Mouse (Mus musculus) CH12.LX (cell line): ENCODE results near the gene Srr. TPM values are rescaled to one million over a fixed set of nuclear protein-coding genes. Genes with fewer than 3 reads are reported as not detected.

Source experiments
- DNase-seq: peaks from one replicate; pipeline ENCODE4 v3.0.0-alpha.2; 2013; ENCODE audit errors: extremely low read depth
- H3K27ac ChIP-seq: 2 replicates; pipeline ENCODE4 v1.5.1; 2012; ENCODE audit warnings: low read depth, mild to moderate bottlenecking, control low read depth, moderate library complexity; ENCODE audit not compliant: insufficient read depth
- H3K27me3 ChIP-seq: replicated peaks from 2 replicates; pipeline ENCODE3; 2012; ENCODE audit warnings: inconsistent platforms
- H3K36me3 ChIP-seq, 2 experiments: replicated peaks in 1 of 2; 2 replicates each; pipeline versions ENCODE3 to v1.6.1; 2012; ENCODE audit warnings: inconsistent platforms in 1 of 2, low read length in 1 of 2, mild to moderate bottlenecking in 1 of 2, mixed read lengths in 1 of 2, moderate library complexity in 1 of 2; ENCODE audit not compliant: control insufficient read depth in 1 of 2, insufficient read depth in 1 of 2
- H3K4me1 ChIP-seq, 2 experiments: 2 replicates each; pipeline ENCODE4 v1.6.1; 2012; ENCODE audit warnings: inconsistent platforms in 1 of 2, moderate library complexity in 1 of 2; ENCODE audit not compliant: insufficient read depth in 2 of 2, control insufficient read depth in 1 of 2
- H3K4me2 ChIP-seq: 2 replicates; pipeline ENCODE4 v1.6.1; 2012; ENCODE audit warnings: low read depth, mild to moderate bottlenecking, control low read depth; ENCODE audit not compliant: poor library complexity, insufficient read depth, severe bottlenecking
- H3K4me3 ChIP-seq, 3 experiments: fragments of 150-350 bp in 1 of 3; sonication (generic) in 1 of 3; replicated peaks in 1 of 3; 2 replicates each; pipeline versions ENCODE3 to v1.5.1; 2011 to 2012; ENCODE audit warnings: low read depth in 2 of 3, low read length in 2 of 3, mild to moderate bottlenecking in 2 of 3, moderate library complexity in 2 of 3, control low read depth in 1 of 3, improper control_type of control experiment in 1 of 3, inconsistent platforms in 1 of 3, mixed read lengths in 1 of 3; ENCODE audit not compliant: poor library complexity in 1 of 3
- H3K79me2 ChIP-seq: replicated peaks from 2 replicates; pipeline ENCODE4 v1.6.1; 2012; ENCODE audit warnings: mild to moderate bottlenecking, moderate library complexity; ENCODE audit not compliant: control insufficient read depth, poor library complexity, insufficient read depth, severe bottlenecking; ENCODE audit errors: extremely low read depth
- H3K9ac ChIP-seq: 2 replicates; pipeline ENCODE4 v1.6.1; 2012; ENCODE audit warnings: low read depth, mild to moderate bottlenecking, control low read depth, moderate library complexity; ENCODE audit not compliant: insufficient read depth
- H3K9me3 ChIP-seq: replicated peaks from 2 replicates; pipeline ENCODE3; 2012; ENCODE audit warnings: low read length, inconsistent platforms, mixed read lengths
- CHD1 ChIP-seq: IDR thresholded peaks from 2 replicates; pipeline ENCODE4 v1.6.1; 2012; ENCODE audit warnings: low read depth, low read length, improper control_type of control experiment, inconsistent platforms
- CHD2 ChIP-seq: IDR thresholded peaks from 2 replicates; pipeline ENCODE4 v1.6.1; 2011; ENCODE audit warnings: low read length, improper control_type of control experiment
- CTCF ChIP-seq, 2 experiments: IDR thresholded peaks in 1 of 2; conservative IDR thresholded peaks in 1 of 2; 2 replicates each; pipeline ENCODE4 v1.5.1; 2011 to 2012; ENCODE audit warnings: low read depth in 2 of 2, low read length in 2 of 2, improper control_type of control experiment in 1 of 2, inconsistent platforms in 1 of 2, mild to moderate bottlenecking in 1 of 2, moderate library complexity in 1 of 2
- E2F4 ChIP-seq: IDR thresholded peaks from 2 replicates; pipeline ENCODE4 v1.6.1; 2011; ENCODE audit warnings: low read depth, low read length, improper control_type of control experiment; ENCODE audit not compliant: insufficient replicate concordance
- ELF1 ChIP-seq: IDR thresholded peaks from 2 replicates; pipeline ENCODE4 v1.6.1; 2014; ENCODE audit warnings: low read depth, mild to moderate bottlenecking, inconsistent platforms, low read length, improper control_type of control experiment
- EP300 ChIP-seq: IDR thresholded peaks from 2 replicates; pipeline ENCODE4 v1.6.1; 2011; ENCODE audit warnings: low read length, improper control_type of control experiment
- ETS1 ChIP-seq: conservative IDR thresholded peaks from 2 replicates; pipeline ENCODE4 v1.6.1; 2012; ENCODE audit warnings: low read depth, mild to moderate bottlenecking, inconsistent platforms, low read length, improper control_type of control experiment, moderate library complexity
- JUN ChIP-seq: IDR thresholded peaks from 2 replicates; pipeline ENCODE4 v1.6.1; 2011; ENCODE audit warnings: low read depth, mild to moderate bottlenecking, low read length, improper control_type of control experiment, moderate library complexity; ENCODE audit not compliant: insufficient read depth
- MAX ChIP-seq: IDR thresholded peaks from 2 replicates; pipeline ENCODE4 v1.6.1; 2011; ENCODE audit warnings: low read length, improper control_type of control experiment
- MEF2A ChIP-seq: IDR thresholded peaks from 2 replicates; pipeline ENCODE4 v1.6.1; 2014; ENCODE audit warnings: low read depth, mild to moderate bottlenecking, inconsistent platforms, low read length, improper control_type of control experiment, borderline replicate concordance
- MYC ChIP-seq: IDR thresholded peaks from 2 replicates; pipeline ENCODE4 v1.6.1; 2011; ENCODE audit warnings: low read depth, mild to moderate bottlenecking, improper control_type of control experiment, low read length
- NRF1 ChIP-seq: IDR thresholded peaks from 2 replicates; pipeline ENCODE4 v1.6.1; 2014; ENCODE audit warnings: low read depth, mild to moderate bottlenecking, inconsistent platforms, low read length, improper control_type of control experiment, moderate library complexity
- POLR2AphosphoS2 ChIP-seq: IDR thresholded peaks from 2 replicates; pipeline ENCODE4 v1.6.1; 2011; ENCODE audit warnings: low read depth, low read length, improper control_type of control experiment
- RAD21 ChIP-seq: IDR thresholded peaks from 2 replicates; pipeline ENCODE4 v1.6.1; 2011; ENCODE audit warnings: low read depth, mild to moderate bottlenecking, low read length, improper control_type of control experiment, moderate library complexity
- RCOR1 ChIP-seq: conservative IDR thresholded peaks from 2 replicates; pipeline ENCODE4 v1.6.1; 2012; ENCODE audit warnings: low read depth, mild to moderate bottlenecking, inconsistent platforms, low read length, improper control_type of control experiment
- SIN3A ChIP-seq: IDR thresholded peaks from 2 replicates; pipeline ENCODE4 v1.6.1; 2012; ENCODE audit warnings: low read length, improper control_type of control experiment, inconsistent platforms
- TBP ChIP-seq: conservative IDR thresholded peaks from 2 replicates; pipeline ENCODE4 v1.6.1; 2011; ENCODE audit warnings: low read depth, low read length, improper control_type of control experiment
- TCF12 ChIP-seq: IDR thresholded peaks from 2 replicates; pipeline ENCODE4 v1.6.1; 2014; ENCODE audit warnings: low read depth, mild to moderate bottlenecking, inconsistent platforms, low read length, improper control_type of control experiment
- USF1 ChIP-seq: IDR thresholded peaks from 2 replicates; pipeline ENCODE4 v1.6.1; 2014; ENCODE audit warnings: low read depth, mild to moderate bottlenecking, inconsistent platforms, low read length, improper control_type of control experiment
- USF2 ChIP-seq: conservative IDR thresholded peaks from 2 replicates; pipeline ENCODE4 v1.6.1; 2011; ENCODE audit warnings: low read depth, low read length, improper control_type of control experiment
- ZC3H11A ChIP-seq: IDR thresholded peaks from 2 replicates; pipeline ENCODE4 v1.6.1; 2012; ENCODE audit warnings: low read depth, mild to moderate bottlenecking, inconsistent platforms, low read length, improper control_type of control experiment
- ZMIZ1 ChIP-seq: IDR thresholded peaks from 2 replicates; pipeline ENCODE4 v1.6.1; 2012; ENCODE audit warnings: low read depth, mild to moderate bottlenecking, inconsistent platforms, low read length, improper control_type of control experiment
- dilution Hi-C: fragments of 300-500 bp; cut with MboI; formaldehyde crosslinking; loops from 2 replicates; pipeline ENCODE4 v1.14.3; 2020; ENCODE audit warnings: low sequenced_read_pairs; ENCODE audit not compliant: extremely low pct_unique_long_range_greater_than_20kb, extremely low pct_ligation_motif_present
- in situ Hi-C: fragments of 300-500 bp; cut with MboI; formaldehyde crosslinking; loops from 3 replicates; pipeline ENCODE4 v1.14.3; 2019; ENCODE audit warnings: low sequenced_read_pairs, low pct_ligation_motif_present, low pct_unique_long_range_greater_than_20kb, mixed read lengths
- polyA plus RNA-seq: library from polyadenylated mRNA; unstranded; fragments of >175 nt; gene quantifications from 2 replicates; pipeline ENCODE4 v1.2.1, GENCODE M21; 2012; ENCODE audit warnings: low read depth; ENCODE audit not compliant: insufficient read length
- total RNA-seq, 2 experiments: library from RNA; depleted of rRNA; stranded (reverse); fragments of 300-350 nt in 1 of 2; fragments of >200 nt in 1 of 2; gene quantifications; 2 replicates each; pipeline ENCODE4 v1.2.3; 2012 to 2014

The Srr gene
- total and polyA plus RNA-seq, 3 experiments, result 5.7 to 5.9 (median 5.7) TPM

GRCm38 (mm10) chr11:74924149-74924548 is 1.6 kb downstream of the Srr start:
- Histone ChIP-seq H3K79me2 (peaks cover 41% of the 10 kb centered on the region), H3K4me1 (peaks cover 4 to 32% of the 10 kb centered on the region in 2 experiments; a peak in 3 of 4 replicates), H3K27me3 (no peaks in the 10 kb centered on the region), H3K27ac (no peak overlapping the region), H3K4me2 (no peak overlapping the region), H3K36me3 (peaks cover 5 to 26% of the 10 kb centered on the region in 2 experiments), H3K4me3 (no peak overlapping the region), H3K9ac (no peak overlapping the region), H3K9me3 (no peaks in the 10 kb centered on the region)
- in situ Hi-C loops, result no loop called here
- dilution Hi-C loops, result no loop called here
- peak; percentile 44 for DNase-seq
- TF ChIP-seq CHD2 (no peak), MYC (0 out of 2 replicates have a peak, but pooled peaks have one; percentile 66), USF2 (no peak), ZC3H11A (no peak), JUN (no peak), CTCF (conservative IDR thresholded peaks at IDR 0.05 in 1 of 2, IDR thresholded peaks at IDR 0.05 in 1 of 2; ENCODE audit: low read depth in 2 of 2, low read length in 2 of 2) (peak in 1 of 2 experiments; percentile 60; a peak in 2 of 4 replicates)

- H3K4me2 ChIP-seq, result no peak overlapping the region
- no peak overlapping the region for H3K27ac ChIP-seq
- TF ChIP-seq CHD1 (no peak), MAX (no peak), MEF2A (no peak), CHD2 (no peak), TCF12 (no peak), E2F4 (no peak), SIN3A (no peak), EP300 (no peak), USF1 (no peak), ZMIZ1 (no peak), NRF1 (no peak), RCOR1 (no peak), ETS1 (no peak), CTCF (conservative IDR thresholded peaks at IDR 0.05 in 1 of 2, IDR thresholded peaks at IDR 0.05 in 1 of 2; ENCODE audit: low read depth in 2 of 2, low read length in 2 of 2) (no peak), ELF1 (no peak), POLR2AphosphoS2 (no peak), RAD21 (no peak), TBP (no peak)
- TF ChIP-seq, all 38 proteins: peak for 0
- dilution Hi-C loops, result no loop called here
- peaks cover 8 to 51% of the 10 kb centered on the region in 2 experiments for H3K36me3 ChIP-seq
- no peaks in the 10 kb centered on the region for H3K27me3 ChIP-seq
- H3K9me3 ChIP-seq, result no peaks in the 10 kb centered on the region
- H3K4me3 ChIP-seq, result no peak overlapping the region
- in situ Hi-C loops, result no loop called here
- H3K79me2 ChIP-seq, result peaks cover 8% of the 10 kb centered on the region; the same call in 1 of the 2 replicates
- peaks cover 4 to 11% of the 10 kb centered on the region in 2 experiments; a peak in 3 of 4 replicates for H3K4me1 ChIP-seq
- no peak overlapping the region for H3K9ac ChIP-seq
- DNase-seq, result no peak
Observed at GRCm38 (mm10) chr11:74919249-74919648, 6.5 kb downstream of the Srr start.
